ENCODE assay signal across 13 mouse cellular contexts in genomic region chr19:42936661-42937193, GRCm38 (mm10).
A peak's percentile ranks its signal among the peaks of the same experiment; 100 is the strongest.
DNase-seq lines count a peak whose midpoint lies in the region; ATAC-seq lines count a peak whose summit lies in the region.
"Had no signal": no experiment of that assay in that cellular context is flagged by ENCODE, and none has a peak within 500 bp of the region (broad histone marks: within the 10 kb centered on the region; RNA-seq: fewer than 3 reads in every experiment).

No protein-coding gene starts in this region.

- DNase-seq in heart, embryonic 10.5 days (ENCODE audit: low spot score) = no peak
- no peak for DNase-seq in heart, adult 18-20 months
- no peak for DNase-seq in lung, postnatal 4 days
- DNase-seq in urinary bladder, postnatal 14 days (ENCODE audit: low spot score) = no peak
- no peak for DNase-seq in adrenal gland, postnatal 25 days
- DNase-seq: cerebellum, adult 9-10 months; layer of hippocampus, postnatal 36 days; liver, postnatal 0 days had no signal

- no peaks in the 10 kb centered on the region for H3K36me3 ChIP-seq in heart, embryonic 10.5 days
- no peaks in the 10 kb centered on the region for H3K36me3 ChIP-seq in lung, embryonic 16.5 days (ENCODE audit: control insufficient read depth, insufficient read depth, low read length)
- no peaks in the 10 kb centered on the region for H3K36me3 ChIP-seq in embryonic facial prominence, embryonic 12.5 days
- H3K36me3 ChIP-seq in neural tube, embryonic 12.5 days = no peaks in the 10 kb centered on the region
- H3K36me3 ChIP-seq: heart, embryonic 15.5 days had no signal

- H3K27me3 ChIP-seq in heart, embryonic 10.5 days (ENCODE audit: insufficient read depth, poor library complexity, severe bottlenecking) = no peaks in the 10 kb centered on the region
- H3K27me3 ChIP-seq in lung, embryonic 16.5 days (ENCODE audit: control insufficient read depth, insufficient read depth, low read depth, low read length) = no peaks in the 10 kb centered on the region
- no peaks in the 10 kb centered on the region for H3K27me3 ChIP-seq in embryonic facial prominence, embryonic 12.5 days
- no peaks in the 10 kb centered on the region for H3K27me3 ChIP-seq in neural tube, embryonic 12.5 days (replicated peaks)
- H3K27me3 ChIP-seq: heart, embryonic 15.5 days had no signal

- no peak overlapping the region for H3K27ac ChIP-seq in heart, embryonic 10.5 days
- H3K27ac ChIP-seq in lung, embryonic 16.5 days (ENCODE audit: low read length) = peak overlapping the region; percentile 91
- H3K27ac ChIP-seq in embryonic facial prominence, embryonic 12.5 days = 0 out of 2 replicates have a peak overlapping the region, but pooled peaks have one; percentile 17
- H3K27ac ChIP-seq in neural tube, embryonic 12.5 days = no peak overlapping the region
- H3K27ac ChIP-seq: heart, embryonic 15.5 days had no signal

- H3K9me3 ChIP-seq in heart, embryonic 10.5 days = no peaks in the 10 kb centered on the region
- H3K9me3 ChIP-seq in lung, embryonic 16.5 days (ENCODE audit: control insufficient read depth, low read length) = no peaks in the 10 kb centered on the region
- H3K9me3 ChIP-seq in embryonic facial prominence, embryonic 12.5 days = 0 out of 2 replicates have a peak, but pooled peaks cover 4% of the 10 kb centered on the region
- H3K9me3 ChIP-seq in neural tube, embryonic 12.5 days = no peaks in the 10 kb centered on the region
- H3K9me3 ChIP-seq: heart, embryonic 15.5 days had no signal

- H3K9ac ChIP-seq in lung, embryonic 16.5 days (ENCODE audit: low read length) = no peak overlapping the region
- H3K9ac ChIP-seq in embryonic facial prominence, embryonic 12.5 days = no peak overlapping the region
- no peak overlapping the region for H3K9ac ChIP-seq in neural tube, embryonic 12.5 days
- H3K9ac ChIP-seq: heart, embryonic 15.5 days; liver, postnatal 0 days had no signal

- peak overlapping the region; percentile 22; the same call in 1 of the 2 replicates for H3K4me3 ChIP-seq in heart, embryonic 10.5 days
- no peak overlapping the region for H3K4me3 ChIP-seq in lung, embryonic 16.5 days (ENCODE audit: low read length)
- H3K4me3 ChIP-seq in embryonic facial prominence, embryonic 12.5 days = no peak overlapping the region
- no peak overlapping the region for H3K4me3 ChIP-seq in neural tube, embryonic 12.5 days
- H3K4me3 ChIP-seq: heart, embryonic 15.5 days had no signal

- peak; percentile 39 for ATAC-seq in lung, embryonic 16.5 days (ENCODE audit: low read depth)
- ATAC-seq in embryonic facial prominence, embryonic 12.5 days (ENCODE audit: insufficient number of reproducible peaks, insufficient read depth, low FRiP score, low TSS enrichment) = no peak
- no peak for ATAC-seq in neural tube, embryonic 12.5 days (ENCODE audit: low FRiP score, low read depth)
- ATAC-seq: liver, postnatal 0 days; midbrain, embryonic 16.5 days had no signal

- WGBS in heart, embryonic 10.5 days = 7% methylated on average over 9 of the region's 9 CpGs
- 11% methylated on average over 9 of the region's 9 CpGs for WGBS in lung, embryonic 16.5 days
- 2% methylated on average over 9 of the region's 9 CpGs for WGBS in embryonic facial prominence, embryonic 12.5 days
- 2% methylated on average over 9 of the region's 9 CpGs for WGBS in neural tube, embryonic 12.5 days

- peaks cover 7% of the 10 kb centered on the region for H3K4me1 ChIP-seq in heart, embryonic 10.5 days
- H3K4me1 ChIP-seq in lung, embryonic 16.5 days (replicated peaks; ENCODE audit: control insufficient read depth, insufficient read depth, low read length) = peaks cover 7% of the 10 kb centered on the region
- H3K4me1 ChIP-seq in embryonic facial prominence, embryonic 12.5 days = peaks cover 23% of the 10 kb centered on the region
- no peaks in the 10 kb centered on the region for H3K4me1 ChIP-seq in neural tube, embryonic 12.5 days
- H3K4me1 ChIP-seq: heart, embryonic 15.5 days had no signal

- no peak overlapping the region for H3K4me2 ChIP-seq in lung, embryonic 16.5 days (ENCODE audit: low read depth, low read length)
- H3K4me2 ChIP-seq in embryonic facial prominence, embryonic 12.5 days (replicated peaks) = peak overlapping the region; percentile 22; the same call in 1 of the 2 replicates
- H3K4me2 ChIP-seq in neural tube, embryonic 12.5 days (replicated peaks) = peak overlapping the region; percentile 12; the same call in 1 of the 2 replicates
- H3K4me2 ChIP-seq: heart, embryonic 15.5 days had no signal

Comparison
In these comparisons a context has a peak if more than half of its experiments do, and no peak if none do; other contexts are left out.
1. H3K27ac ChIP-seq: peak in lung, embryonic 16.5 days (single experiment) and embryonic facial prominence, embryonic 12.5 days (single experiment); none in heart, embryonic 10.5 days (single experiment) and neural tube, embryonic 12.5 days (single experiment).